ENCODE assay signal across 12 mouse cellular contexts in the genomic region with DNA sequence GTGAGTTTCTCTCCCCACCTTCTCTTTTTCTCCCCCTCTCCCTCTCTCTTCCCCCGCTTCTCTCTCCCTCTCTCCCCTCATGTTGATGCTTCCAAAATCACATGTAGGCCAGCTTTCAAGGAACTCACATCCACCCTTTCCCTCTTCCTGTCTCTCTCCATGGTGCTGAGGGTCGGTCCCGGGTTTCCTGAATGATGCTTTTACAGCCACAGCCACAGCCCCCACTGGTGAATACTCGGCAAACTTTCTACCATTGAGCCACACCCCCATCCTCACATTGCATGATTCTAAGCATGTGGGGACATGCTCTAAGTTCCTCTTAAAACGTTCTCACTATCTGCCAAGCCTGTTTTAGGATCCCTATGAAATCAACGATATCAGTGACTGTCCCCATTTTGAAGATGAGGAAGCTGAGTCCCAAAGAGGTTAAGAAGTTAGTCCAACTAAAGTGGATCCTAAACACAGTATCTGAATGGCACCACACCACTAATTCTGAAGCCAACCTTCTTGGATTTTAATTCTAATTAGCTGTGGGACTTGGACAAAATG. TPM values are rescaled to one million over a fixed set of nuclear protein-coding genes. Genes with fewer than 3 reads are reported as not detected.
A peak's percentile ranks its signal among the peaks of the same experiment; 100 is the strongest.
DNase-seq lines count a peak whose midpoint lies in the region; ATAC-seq and TF ChIP-seq lines count a peak whose summit lies in the region.
"Had no signal": no experiment of that assay in that cellular context is flagged by ENCODE, and none has a peak within 500 bp of the region (broad histone marks: within the 10 kb centered on the region; RNA-seq: fewer than 3 reads in every experiment).

No protein-coding gene starts in this region.

- no peak for DNase-seq in heart, postnatal 25 days (ENCODE audit: low spot score)
- peak; percentile 46 for DNase-seq in 3T3-L1 (ENCODE audit: low read depth, low spot score)
- peak; percentile 45 for DNase-seq in forebrain, embryonic 11.5 days (ENCODE audit: low spot score)
- DNase-seq in liver, embryonic 14.5 days (ENCODE audit: low read depth in 3 of 3, low spot score in 3 of 3) = no peak
- no peak for DNase-seq in right cerebral cortex, postnatal 36 days (ENCODE audit: low spot score in 2 of 2)
- DNase-seq in cerebellum, postnatal 4 days (ENCODE audit: low spot score in 2 of 2) = no peak
- no peak for DNase-seq in heart, postnatal 10 days
- DNase-seq: cerebellum, adult 11 months; kidney, adult 8-10 months; spleen, adult 18-20 months had no signal

- H3K9ac ChIP-seq in heart, embryonic 12.5 days = no peak overlapping the region
- H3K9ac ChIP-seq in forebrain, embryonic 11.5 days (ENCODE audit: low read length) = no peak overlapping the region; the same call in 1 of the 2 replicates
- H3K9ac ChIP-seq in liver, embryonic 14.5 days (replicated peaks) = no peak overlapping the region

- no peak for ATAC-seq in heart, embryonic 12.5 days (ENCODE audit: insufficient number of reproducible peaks, low FRiP score)
- no peak for ATAC-seq in forebrain, embryonic 11.5 days (replicated peaks; ENCODE audit: low FRiP score)
- no peak for ATAC-seq in liver, embryonic 14.5 days (ENCODE audit: insufficient read depth)

- intact Hi-C loops in heart, postnatal 25 days (cut with DNase I) = no loop called here
- intact Hi-C loops in heart, postnatal 10 days (cut with DNase I) = no loop called here

- peaks cover 25% of the 10 kb centered on the region for H3K36me3 ChIP-seq in heart, embryonic 12.5 days
- no peaks in the 10 kb centered on the region; the same call in 1 of the 2 replicates for H3K36me3 ChIP-seq in forebrain, embryonic 11.5 days (ENCODE audit: control insufficient read depth, insufficient read depth, low read length)
- peaks cover 10% of the 10 kb centered on the region for H3K36me3 ChIP-seq in liver, embryonic 14.5 days (replicated peaks; ENCODE audit: control insufficient read depth, insufficient read depth, low read depth)

- TF ChIP-seq CTCF in liver, embryonic 14.5 days (IDR thresholded peaks at IDR 0.05; ENCODE audit: low read depth) = no peak

- no peak for TF ChIP-seq EP300 in liver, embryonic 14.5 days (IDR thresholded peaks at IDR 0.05; ENCODE audit: low read depth)

- no peak overlapping the region for H3K27ac ChIP-seq in heart, embryonic 12.5 days (ENCODE audit: poor library complexity, severe bottlenecking)
- H3K27ac ChIP-seq in forebrain, embryonic 11.5 days (ENCODE audit: low read depth, low read length) = no peak overlapping the region
- no peak overlapping the region for H3K27ac ChIP-seq in liver, embryonic 14.5 days

- 0 out of 2 replicates have a peak overlapping the region, but pooled peaks have one; percentile 91 for H3K4me2 ChIP-seq in heart, embryonic 12.5 days
- peak overlapping the region; percentile 92; the same call in 1 of the 2 replicates for H3K4me2 ChIP-seq in forebrain, embryonic 11.5 days (ENCODE audit: low read depth, low read length, severe bottlenecking)
- peak overlapping the region; percentile 97 for H3K4me2 ChIP-seq in liver, embryonic 14.5 days (ENCODE audit: low read depth)

- peaks cover 18% of the 10 kb centered on the region for H3K4me1 ChIP-seq in heart, embryonic 12.5 days (replicated peaks)
- peaks cover 15% of the 10 kb centered on the region for H3K4me1 ChIP-seq in forebrain, embryonic 11.5 days (replicated peaks; ENCODE audit: control insufficient read depth, insufficient read depth, low read length)
- peaks cover 14 to 16% of the 10 kb centered on the region in 2 experiments for H3K4me1 ChIP-seq in liver, embryonic 14.5 days (replicated peaks; ENCODE audit: control insufficient read depth in 2 of 2, insufficient read depth in 2 of 2, low read length in 1 of 2)

- H3K27me3 ChIP-seq in heart, embryonic 12.5 days (replicated peaks) = no peaks in the 10 kb centered on the region
- H3K27me3 ChIP-seq in forebrain, embryonic 11.5 days (ENCODE audit: control insufficient read depth, insufficient read depth, low read length) = no peaks in the 10 kb centered on the region
- H3K27me3 ChIP-seq in liver, embryonic 14.5 days (ENCODE audit: control insufficient read depth, insufficient read depth, low read length) = no peaks in the 10 kb centered on the region

- no peak overlapping the region for H3K4me3 ChIP-seq in heart, embryonic 12.5 days
- no peak overlapping the region for H3K4me3 ChIP-seq in forebrain, embryonic 11.5 days (ENCODE audit: low read depth, low read length)
- H3K4me3 ChIP-seq in liver, embryonic 14.5 days (ENCODE audit: insufficient read depth in 1 of 2, low read depth in 2 of 2, low read length in 2 of 2) = no peak overlapping the region; a peak in 1 of 4 replicates

- 43% methylated on average over 6 of the region's 6 CpGs for WGBS in heart, embryonic 12.5 days
- 60% methylated on average over 6 of the region's 6 CpGs for WGBS in forebrain, embryonic 11.5 days
- 40% methylated on average over 6 of the region's 6 CpGs for WGBS in liver, embryonic 14.5 days (ENCODE audit: insufficient replicate concordance)

- no peaks in the 10 kb centered on the region for H3K9me3 ChIP-seq in heart, embryonic 12.5 days (replicated peaks)
- H3K9me3 ChIP-seq in forebrain, embryonic 11.5 days (ENCODE audit: control insufficient read depth, low read length) = no peaks in the 10 kb centered on the region
- H3K9me3 ChIP-seq in liver, embryonic 14.5 days (ENCODE audit: control insufficient read depth, low read length) = no peaks in the 10 kb centered on the region

RNA-seq across cellular contexts. Expression of gene Qpctl, which starts 1.5 kb away (rescaled TPM):
- polyA plus RNA-seq in heart, embryonic 12.5 days (2016; fragmentation: Nextera tagmentation; extraction: Ambion mirVana) = 10.0 TPM in 2 replicates
- total RNA-seq in heart, postnatal 25 days (2021) = 1 to 10 TPM; 4.6 to 5.1 TPM
- 13.8 and 13.9 TPM in 2 replicates for polyA plus RNA-seq in forebrain, embryonic 11.5 days (2014; fragmentation: Nextera tagmentation; extraction: Ambion mirVana)
- polyA plus RNA-seq in liver, embryonic 14.5 days (2012; rRNA removed) = 2.2 and 2.3 TPM in 2 replicates
- 2.3 and 3.0 TPM in 2 replicates for polyA plus RNA-seq in liver, embryonic 14.5 days (2014; fragmentation: Nextera tagmentation; extraction: Ambion mirVana)
- 1 to 10 TPM; 6.4 to 8.2 TPM for total RNA-seq in heart, postnatal 10 days (2021)

RNA-seq across cellular contexts. Expression of gene Snrpd2, which starts 2.0 kb away (rescaled TPM):
- polyA plus RNA-seq in heart, embryonic 12.5 days (2016; fragmentation: Nextera tagmentation; extraction: Ambion mirVana) = 101 TPM in 2 replicates
- total RNA-seq in heart, postnatal 25 days (2021) = 10 to 100 TPM; 67.8 to 71.0 TPM
- polyA plus RNA-seq in forebrain, embryonic 11.5 days (2014; fragmentation: Nextera tagmentation; extraction: Ambion mirVana) = 154 and 158 TPM in 2 replicates
- polyA plus RNA-seq in liver, embryonic 14.5 days (2012; rRNA removed) = 40.7 and 67.5 TPM in 2 replicates
- polyA plus RNA-seq in liver, embryonic 14.5 days (2014; fragmentation: Nextera tagmentation; extraction: Ambion mirVana) = 75.3 and 76.0 TPM in 2 replicates
- total RNA-seq in heart, postnatal 10 days (2021) = 10 to 100 TPM; 77.1 to 81.0 TPM

RNA-seq across cellular contexts. Expression of gene Gipr, which starts 18.4 kb away (rescaled TPM):
- 8.0 and 9.7 TPM in 2 replicates for polyA plus RNA-seq in heart, embryonic 12.5 days (2016; fragmentation: Nextera tagmentation; extraction: Ambion mirVana)
- total RNA-seq in heart, postnatal 25 days (2021) = under 1 TPM; 0.21 to 0.22 TPM
- 0.56 and 0.75 TPM in 2 replicates for polyA plus RNA-seq in forebrain, embryonic 11.5 days (2014; fragmentation: Nextera tagmentation; extraction: Ambion mirVana)
- polyA plus RNA-seq in liver, embryonic 14.5 days (2012; rRNA removed) = 0.05 and 0.16 TPM in 2 replicates
- polyA plus RNA-seq in liver, embryonic 14.5 days (2014; fragmentation: Nextera tagmentation; extraction: Ambion mirVana) = 0.10 TPM in 1 of 2 replicates, not detected in the other
- under 1 TPM; 0.50 to 0.69 TPM for total RNA-seq in heart, postnatal 10 days (2021)
- total RNA-seq: liver, adult 2 months had no signal
- polyA plus RNA-seq: liver, adult 2 months had no signal

RNA-seq across cellular contexts. Expression of gene Fbxo46, which starts 27.9 kb away (rescaled TPM):
- polyA plus RNA-seq in heart, embryonic 12.5 days (2016; fragmentation: Nextera tagmentation; extraction: Ambion mirVana) = 10.2 and 11.2 TPM in 2 replicates
- 1 to 10 TPM; 5.4 to 5.5 TPM for total RNA-seq in heart, postnatal 25 days (2021)
- polyA plus RNA-seq in forebrain, embryonic 11.5 days (2014; fragmentation: Nextera tagmentation; extraction: Ambion mirVana) = 13.6 and 13.9 TPM in 2 replicates
- 2.0 and 2.6 TPM in 2 replicates for polyA plus RNA-seq in liver, embryonic 14.5 days (2012; rRNA removed)
- 2.6 and 3.0 TPM in 2 replicates for polyA plus RNA-seq in liver, embryonic 14.5 days (2014; fragmentation: Nextera tagmentation; extraction: Ambion mirVana)
- total RNA-seq in heart, postnatal 10 days (2021) = 1 to 10 TPM; 5.5 to 7.6 TPM

RNA-seq across cellular contexts. Expression of gene Eml2, which starts 28.6 kb away (rescaled TPM):
- polyA plus RNA-seq in heart, embryonic 12.5 days (2016; fragmentation: Nextera tagmentation; extraction: Ambion mirVana) = 17.7 and 18.2 TPM in 2 replicates
- total RNA-seq in heart, postnatal 25 days (2021) = 10 to 100 TPM; 37.1 to 37.8 TPM
- polyA plus RNA-seq in forebrain, embryonic 11.5 days (2014; fragmentation: Nextera tagmentation; extraction: Ambion mirVana) = 2.0 and 2.1 TPM in 2 replicates
- 6.1 and 7.3 TPM in 2 replicates for polyA plus RNA-seq in liver, embryonic 14.5 days (2012; rRNA removed)
- 0.98 and 1.3 TPM in 2 replicates for polyA plus RNA-seq in liver, embryonic 14.5 days (2014; fragmentation: Nextera tagmentation; extraction: Ambion mirVana)
- 10 to 100 TPM; 47.8 to 56.5 TPM for total RNA-seq in heart, postnatal 10 days (2021)

Comparison
In these comparisons a context has a peak if more than half of its experiments do, and no peak if none do; other contexts are left out.
1. DNase-seq: peak in 3T3-L1 (single experiment) and forebrain, embryonic 11.5 days (single experiment); none in heart, postnatal 25 days (single experiment), liver, embryonic 14.5 days (0 of 3), right cerebral cortex, postnatal 36 days (0 of 2), cerebellum, postnatal 4 days (0 of 2) and heart, postnatal 10 days (0 of 2).
2. Peak in every context shown above with its lines, with median percentiles within 50 percentile points of each other: H3K4me2 ChIP-seq.